Mouse (Mus musculus): Measurements from ENCODE around the gene Hoxa2.

DNA sequence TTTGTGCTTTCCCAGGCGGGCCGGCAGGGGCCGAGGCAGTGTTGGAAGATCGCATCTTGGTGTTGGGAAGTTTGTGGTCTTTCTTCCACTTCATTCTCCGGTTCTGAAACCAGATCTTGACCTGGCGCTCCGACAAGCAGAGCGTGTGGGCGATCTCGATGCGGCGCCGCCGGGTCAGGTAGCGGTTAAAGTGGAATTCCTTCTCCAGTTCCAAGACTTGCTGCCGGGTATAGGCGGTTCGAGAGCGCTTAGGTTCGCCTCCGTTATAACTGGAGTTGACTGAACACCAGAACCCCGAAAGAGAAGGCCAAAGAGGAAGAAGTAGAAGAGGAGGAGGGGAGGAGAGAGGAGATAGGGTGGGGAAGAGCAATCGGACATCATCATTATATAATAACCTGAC is 25.8 kb upstream of the Hoxa2 start:
- no peak for TF ChIP-seq CTCF (IDR thresholded peaks at IDR 0.05; ENCODE audit: extremely low read depth, insufficient read length, insufficient replicate concordance, low read depth, low read length)
- no peak for TF ChIP-seq POLR2A (IDR thresholded peaks at IDR 0.05; ENCODE audit: low read depth, low read length)

Data from small intestine, adult 2 months (tissue).